ENCODE assay signal across 25 mouse cellular contexts in the genomic region with DNA sequence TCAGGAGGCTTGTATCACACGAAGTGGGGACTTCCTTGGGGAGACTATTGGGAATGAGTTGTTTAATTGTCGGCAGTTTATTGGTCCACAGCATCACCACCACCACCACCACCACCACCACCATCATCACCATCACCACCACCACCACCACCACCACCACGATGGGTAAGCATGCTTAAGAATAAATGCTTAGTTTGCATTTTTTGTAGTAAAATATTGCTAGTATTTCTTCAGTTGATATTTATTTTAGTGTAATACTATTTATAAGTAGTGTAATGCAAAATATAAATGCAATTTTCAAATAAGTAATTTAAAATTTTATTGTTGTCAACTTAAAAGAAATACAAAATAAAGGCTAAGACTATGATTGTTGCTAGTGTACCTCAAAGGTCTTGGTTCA. TPM values are rescaled to one million over a fixed set of nuclear protein-coding genes. Genes with fewer than 3 reads are reported as not detected.
DNase-seq lines count a peak whose midpoint lies in the region; ATAC-seq and TF ChIP-seq lines count a peak whose summit lies in the region.
"Had no signal": no experiment of that assay in that cellular context is flagged by ENCODE, and none has a peak within 500 bp of the region (broad histone marks: within the 10 kb centered on the region; RNA-seq: fewer than 3 reads in every experiment).

No protein-coding gene starts in this region.

- ATAC-seq in midbrain, embryonic 11.5 days (ENCODE audit: low FRiP score) = no peak
- no peak for ATAC-seq in midbrain, embryonic 14.5 days (ENCODE audit: low FRiP score, low TSS enrichment)
- no peak for ATAC-seq in midbrain, postnatal 0 days (ENCODE audit: low FRiP score)
- ATAC-seq: activated CD4-positive, CD25-positive, alpha-beta regulatory T cell, adult 4 months; CD4-positive, CD25-positive, alpha-beta regulatory T cell, adult 4 months; Patski had no signal

- in situ Hi-C loops in CH12.LX (cut with MboI; ENCODE audit: low pct_ligation_motif_present, low pct_unique_long_range_greater_than_20kb, low sequenced_read_pairs) = no loop called here
- in situ Hi-C loops in ES-E14 (cut with MboI; ENCODE audit: low sequenced_read_pairs in 2 of 2, unreplicated experiment in 2 of 2) = no loop called here

- dilution Hi-C loops in CH12.LX (cut with MboI; ENCODE audit: extremely low pct_ligation_motif_present, extremely low pct_unique_long_range_greater_than_20kb, low sequenced_read_pairs) = no loop called here

- TF ChIP-seq EP300 in CH12.LX (IDR thresholded peaks at IDR 0.05; ENCODE audit: low read length) (no peak), MEL (IDR thresholded peaks at IDR 0.05; ENCODE audit: low read depth in 1 of 2, low read length in 2 of 2) (no peak)

- no peaks in the 10 kb centered on the region for H3K27me3 ChIP-seq in midbrain, embryonic 11.5 days (ENCODE audit: control insufficient read depth, insufficient read depth, low read length)
- H3K27me3 ChIP-seq in midbrain, embryonic 14.5 days (ENCODE audit: control insufficient read depth, insufficient read depth, low read length) = no peaks in the 10 kb centered on the region
- H3K27me3 ChIP-seq in CH12.LX (replicated peaks) = no peaks in the 10 kb centered on the region
- no peaks in the 10 kb centered on the region for H3K27me3 ChIP-seq in MEL (ENCODE audit: control insufficient read depth in 1 of 2, insufficient read depth in 2 of 2, low read length in 2 of 2)
- no peaks in the 10 kb centered on the region for H3K27me3 ChIP-seq in midbrain, postnatal 0 days (ENCODE audit: insufficient read depth, low read length)
- H3K27me3 ChIP-seq: Patski had no signal

- no peaks in the 10 kb centered on the region for H3K4me1 ChIP-seq in midbrain, embryonic 11.5 days (ENCODE audit: control insufficient read depth, insufficient read depth, low read length)
- H3K4me1 ChIP-seq in midbrain, embryonic 14.5 days (ENCODE audit: control insufficient read depth, insufficient read depth, low read length) = no peaks in the 10 kb centered on the region
- H3K4me1 ChIP-seq in CH12.LX (ENCODE audit: control insufficient read depth in 1 of 2, insufficient read depth in 2 of 2) = no peaks in the 10 kb centered on the region
- no peaks in the 10 kb centered on the region for H3K4me1 ChIP-seq in ES-E14 (ENCODE audit: control insufficient read depth in 2 of 2, insufficient read depth in 2 of 2, low read length in 2 of 2, poor library complexity in 1 of 2)
- peaks cover 2 to 3% of the 10 kb centered on the region in 2 experiments; a peak in 2 of 4 replicates for H3K4me1 ChIP-seq in MEL (ENCODE audit: control insufficient read depth in 1 of 2, insufficient read depth in 2 of 2, low read length in 2 of 2)
- no peaks in the 10 kb centered on the region for H3K4me1 ChIP-seq in midbrain, postnatal 0 days (ENCODE audit: insufficient read depth, low read length)

- H3K4me2 ChIP-seq in midbrain, embryonic 11.5 days = no peak overlapping the region
- H3K4me2 ChIP-seq in midbrain, embryonic 14.5 days (ENCODE audit: low read length) = no peak overlapping the region
- no peak overlapping the region for H3K4me2 ChIP-seq in CH12.LX (ENCODE audit: insufficient read depth, low read depth, poor library complexity, severe bottlenecking)
- H3K4me2 ChIP-seq in midbrain, postnatal 0 days (ENCODE audit: low read depth, low read length, poor library complexity, severe bottlenecking) = no peak overlapping the region

- WGBS in midbrain, embryonic 11.5 days = 91% methylated on average over 3 of the region's 3 CpGs
- WGBS in midbrain, embryonic 14.5 days = 97% methylated on average over 3 of the region's 3 CpGs
- WGBS in midbrain, postnatal 0 days = 90% methylated on average over 3 of the region's 3 CpGs

- peaks cover 10% of the 10 kb centered on the region for H3K79me2 ChIP-seq in CH12.LX (replicated peaks; ENCODE audit: control insufficient read depth, extremely low read depth, insufficient read depth, poor library complexity, severe bottlenecking)
- peaks cover 1% of the 10 kb centered on the region; the same call in 1 of the 2 replicates for H3K79me2 ChIP-seq in MEL (ENCODE audit: control insufficient read depth, insufficient read depth, low read length, poor library complexity)

- H3K27ac ChIP-seq in midbrain, embryonic 11.5 days (ENCODE audit: low read depth, low read length) = no peak overlapping the region
- H3K27ac ChIP-seq in midbrain, embryonic 14.5 days (replicated peaks; ENCODE audit: low read depth, low read length) = no peak overlapping the region
- H3K27ac ChIP-seq in CH12.LX (ENCODE audit: insufficient read depth, low read depth) (no peak overlapping the region), ES-E14 (ENCODE audit: insufficient read depth, low read depth, low read length, poor library complexity, severe bottlenecking) (no peak overlapping the region), MEL (ENCODE audit: control insufficient read depth, low read depth, low read length) (no peak overlapping the region)
- no peak overlapping the region for H3K27ac ChIP-seq in midbrain, postnatal 0 days (ENCODE audit: low read depth, low read length)

- H3K4me3 ChIP-seq in midbrain, embryonic 11.5 days (ENCODE audit: low read depth, low read length) = no peak overlapping the region
- H3K4me3 ChIP-seq in midbrain, embryonic 14.5 days (replicated peaks; ENCODE audit: low read depth, low read length) = no peak overlapping the region
- no peak overlapping the region for H3K4me3 ChIP-seq in CH12.LX (replicated peaks in 1 of 3; ENCODE audit: low read depth in 2 of 3, low read length in 2 of 3, poor library complexity in 1 of 3)
- H3K4me3 ChIP-seq in ES-E14 (ENCODE audit: insufficient read depth in 1 of 2, low read depth in 1 of 2, low read length in 2 of 2, poor library complexity in 1 of 2, severe bottlenecking in 1 of 2) = no peak overlapping the region
- no peak overlapping the region for H3K4me3 ChIP-seq in MEL (ENCODE audit: control insufficient read depth in 1 of 2, insufficient read depth in 1 of 2, low read depth in 2 of 2, low read length in 2 of 2)
- H3K4me3 ChIP-seq in midbrain, postnatal 0 days (ENCODE audit: low read depth, low read length) = no peak overlapping the region

- peak; percentile 35 for DNase-seq in midbrain, embryonic 11.5 days (ENCODE audit: low spot score, missing footprints)
- no peak for DNase-seq in midbrain, embryonic 14.5 days
- DNase-seq in CH12.LX (ENCODE audit: extremely low read depth) (no peak), ES-E14 (ENCODE audit: low read depth, low spot score) (no peak), MEL (ENCODE audit: low read depth, low spot score) (no peak)
- no peak for DNase-seq in adrenal gland, adult 8-10 months
- no peak for DNase-seq in T-cell, adult 2 months (ENCODE audit: low spot score)
- DNase-seq in midbrain, postnatal 0 days (ENCODE audit: low spot score) = no peak
- DNase-seq: adrenal gland, adult 2 months; adrenal gland, postnatal 10 days; adrenal gland, postnatal 14 days; adrenal gland, postnatal 25 days; adrenal gland, postnatal 36 days; B cell, adult 2 months; cerebellum, adult 11 months; cerebellum, adult 11-12 months; cerebellum, adult 18-20 months; cerebellum, adult 2 months; cerebellum, adult 8-10 months; cerebellum, adult 9-10 months; cerebellum, adult 9-11 months had no signal

- TF ChIP-seq CTCF in CH12.LX (conservative IDR thresholded peaks at IDR 0.05 in 1 of 2, IDR thresholded peaks at IDR 0.05 in 1 of 2; ENCODE audit: low read depth in 2 of 2, low read length in 2 of 2) = no peak
- no peak for TF ChIP-seq CTCF in MEL (IDR thresholded peaks at IDR 0.05 in 2 of 3, conservative IDR thresholded peaks at IDR 0.05 in 1 of 3; ENCODE audit: control insufficient read depth in 1 of 3, insufficient read depth in 1 of 3, low read depth in 2 of 3, low read length in 3 of 3, poor library complexity in 1 of 3, severe bottlenecking in 1 of 3)
- no peak for TF ChIP-seq CTCF in midbrain, postnatal 0 days (IDR thresholded peaks at IDR 0.05)

- H3K9me3 ChIP-seq in midbrain, embryonic 11.5 days (ENCODE audit: control insufficient read depth, low read length) = no peaks in the 10 kb centered on the region
- no peaks in the 10 kb centered on the region for H3K9me3 ChIP-seq in midbrain, embryonic 14.5 days (ENCODE audit: control insufficient read depth, low read length)
- H3K9me3 ChIP-seq in CH12.LX (replicated peaks; ENCODE audit: low read length) (no peaks in the 10 kb centered on the region), ES-E14 (ENCODE audit: control insufficient read depth, insufficient read depth, low read depth, low read length) (no peaks in the 10 kb centered on the region), MEL (replicated peaks; ENCODE audit: insufficient read depth, low read length) (no peaks in the 10 kb centered on the region)
- no peaks in the 10 kb centered on the region for H3K9me3 ChIP-seq in midbrain, postnatal 0 days (ENCODE audit: low read length)
- H3K9me3 ChIP-seq: G1E had no signal

- TF ChIP-seq RAD21 in CH12.LX (IDR thresholded peaks at IDR 0.05; ENCODE audit: low read depth, low read length) (no peak), MEL (IDR thresholded peaks at IDR 0.05; ENCODE audit: low read depth, low read length) (no peak)

- TF ChIP-seq POLR2A in CH12.LX (IDR thresholded peaks at IDR 0.05; ENCODE audit: low read depth, low read length) (no peak), MEL (IDR thresholded peaks at IDR 0.05; ENCODE audit: control insufficient read depth in 1 of 2, insufficient read depth in 1 of 2, low read depth in 1 of 2, low read length in 2 of 2, poor library complexity in 1 of 2) (no peak)

- H3K9ac ChIP-seq in midbrain, embryonic 11.5 days (ENCODE audit: low read length) = no peak overlapping the region
- no peak overlapping the region for H3K9ac ChIP-seq in midbrain, embryonic 14.5 days (replicated peaks; ENCODE audit: low read length)
- H3K9ac ChIP-seq in CH12.LX (ENCODE audit: insufficient read depth, low read depth) (no peak overlapping the region), ES-E14 (ENCODE audit: insufficient read depth, low read depth, low read length, poor library complexity, severe bottlenecking) (no peak overlapping the region), MEL (ENCODE audit: control insufficient read depth, low read depth, low read length, poor library complexity, severe bottlenecking) (no peak overlapping the region)
- no peak overlapping the region for H3K9ac ChIP-seq in midbrain, postnatal 0 days (replicated peaks; ENCODE audit: low read length, poor library complexity, severe bottlenecking)

- no peaks in the 10 kb centered on the region; the same call in 1 of the 2 replicates for H3K36me3 ChIP-seq in midbrain, embryonic 11.5 days (ENCODE audit: control insufficient read depth, insufficient read depth, low read length)
- H3K36me3 ChIP-seq in midbrain, embryonic 14.5 days (ENCODE audit: control insufficient read depth, insufficient read depth, low read length) = peaks cover 41% of the 10 kb centered on the region
- H3K36me3 ChIP-seq in CH12.LX (replicated peaks in 1 of 2; ENCODE audit: control insufficient read depth in 1 of 2, insufficient read depth in 1 of 2, low read length in 1 of 2) (peaks cover 35 to 80% of the 10 kb centered on the region in 2 experiments), ES-E14 (ENCODE audit: control insufficient read depth, insufficient read depth, low read length, poor library complexity, severe bottlenecking) (peaks cover 8% of the 10 kb centered on the region), MEL (ENCODE audit: control insufficient read depth in 1 of 2, insufficient read depth in 2 of 2, low read length in 2 of 2) (peaks cover 2 to 67% of the 10 kb centered on the region in 2 experiments; a peak in 3 of 4 replicates)
- peaks cover 13% of the 10 kb centered on the region for H3K36me3 ChIP-seq in midbrain, postnatal 0 days (ENCODE audit: insufficient read depth, low read length)

RNA-seq across cellular contexts. Expression of a gene that starts 57.7 kb away (rescaled TPM):
- polyA plus RNA-seq in midbrain, embryonic 11.5 days (2014; fragmentation: Nextera tagmentation; extraction: Ambion mirVana) = 31.7 and 34.3 TPM in 2 replicates
- polyA plus RNA-seq in midbrain, embryonic 14.5 days (2014; fragmentation: Nextera tagmentation; extraction: Ambion mirVana) = 57.8 and 59.8 TPM in 2 replicates
- total RNA-seq in CH12.LX (2012; rRNA removed) (45.4 and 47.5 TPM in 2 replicates), CH12.LX (2014; rRNA removed) (87.2 and 92.5 TPM in 2 replicates), ES-E14 (2012; rRNA removed) (61.2 and 70.0 TPM in 2 replicates), MEL (2012; rRNA removed) (30.4 and 36.8 TPM in 2 replicates)
- polyA plus RNA-seq in CH12.LX (2012; ENCODE audit: insufficient read length, low read depth) (57.4 and 65.4 TPM in 2 replicates), MEL (2012; ENCODE audit: insufficient read depth in 1 of 2, insufficient read length in 2 of 2, low read depth in 1 of 2, low replicate concordance in 2 of 2, missing spikeins in 1 of 2) (10 to 100 TPM; 34.9 to 36.6 TPM)
- total RNA-seq in adrenal gland, adult 8-10 months (2022) = 10 to 100 TPM; 50.4 to 85.3 (median 65.7) TPM
- 107 and 140 TPM in 2 replicates for total RNA-seq in midbrain, postnatal 0 days (2014; rRNA removed)
- polyA plus RNA-seq in midbrain, postnatal 0 days (2015; fragmentation: Nextera tagmentation; extraction: Ambion mirVana) = 24.1 and 30.2 TPM in 2 replicates
